Mouse (Mus musculus): Measurements from ENCODE around the gene Dpm2. TPM values are rescaled to one million over a fixed set of nuclear protein-coding genes. Genes with fewer than 3 reads are reported as not detected.

Dpm2 gene
- 10 to 100 TPM; 49.7 to 58.0 TPM for total RNA-seq (2021)
- long read RNA-seq, experiment 1, transcript Dpm2-201 (4 exons, 869 nt): major isoform, 6 of 20 reads
- long read RNA-seq, experiment 1, partial matches to known transcripts: 1 of 20 reads
- long read RNA-seq, experiment 1, other reads (novel, unspliced or antisense): 8 of 20 reads
- long read RNA-seq, experiment 2, transcript Dpm2-202 (3 exons, 655 nt): minor isoform, 15 of 72 reads
- long read RNA-seq, experiment 2, transcript Dpm2-201 (4 exons, 869 nt): major isoform, 44 of 72 reads
- long read RNA-seq, experiment 2, partial matches to known transcripts: 3 of 72 reads
- long read RNA-seq, experiment 2, other reads (novel, unspliced or antisense): 10 of 72 reads

DNA sequence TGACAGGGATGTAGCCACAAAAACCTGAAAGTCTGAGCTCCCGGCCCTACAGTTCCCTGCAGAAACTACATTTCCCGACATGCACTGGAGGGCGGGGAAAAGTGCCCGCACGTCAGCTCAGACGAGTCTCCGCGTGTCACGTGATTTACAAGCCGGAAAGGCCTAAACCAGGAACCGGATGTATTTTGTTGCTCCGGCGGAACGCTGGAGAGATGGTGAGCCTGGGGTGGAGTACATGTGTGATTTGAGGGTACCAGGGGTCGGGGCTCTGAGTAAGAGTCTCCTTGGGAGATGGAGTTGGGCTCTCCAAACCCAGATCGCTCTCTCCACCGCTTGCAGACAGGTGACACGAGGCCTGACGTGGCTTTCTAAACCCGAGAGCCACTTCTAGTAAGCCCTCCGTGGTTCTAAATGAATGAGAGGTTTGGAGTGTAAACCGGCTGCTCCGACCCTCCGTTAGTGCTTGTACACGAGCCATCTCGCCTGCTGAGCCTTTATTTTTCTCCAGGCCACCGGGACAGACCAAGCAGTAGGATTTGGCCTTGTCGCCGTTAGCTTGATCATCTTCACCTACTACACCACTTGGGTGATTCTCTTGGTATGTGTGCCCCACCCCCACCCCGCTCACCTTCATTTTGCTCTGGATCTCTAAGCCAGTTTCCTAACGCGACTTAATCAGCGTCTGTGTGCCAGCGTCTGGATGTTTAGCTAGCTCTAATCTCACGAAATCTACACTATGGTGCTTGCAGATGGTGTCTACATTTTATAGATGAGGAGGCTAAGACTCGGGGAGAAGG lies at the start of gene Dpm2:
Gene Dpm2, plus strand, starts transcription at position 161 of the 797 bp plus-strand sequence.
- peak; percentile 78 to 81 for DNase-seq (ENCODE audit: low spot score in 2 of 2)

DNA sequence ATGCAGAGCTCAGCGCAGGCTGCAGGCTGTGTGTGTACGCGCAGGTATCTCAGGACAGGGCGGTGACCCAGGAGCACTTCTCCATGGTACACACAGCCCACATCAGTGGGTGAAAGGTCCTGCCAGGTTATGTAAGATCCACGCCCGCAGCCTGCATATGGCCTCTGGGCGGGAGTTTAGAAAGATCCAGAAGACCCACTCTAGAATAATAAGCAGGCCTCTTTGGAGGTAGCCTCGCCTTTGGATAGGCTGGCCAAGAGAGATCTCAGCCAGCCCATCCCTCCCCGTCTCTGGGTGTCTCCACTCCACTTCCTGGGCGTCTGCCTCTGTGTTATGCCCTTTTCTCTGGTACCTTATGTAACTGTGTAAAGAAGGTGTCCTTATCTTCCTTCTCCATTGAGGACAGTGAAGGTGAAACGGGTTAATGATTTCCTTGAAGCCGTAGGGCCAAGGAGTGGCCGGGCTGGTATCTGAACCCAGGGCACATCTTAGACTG lies 46.1 kb upstream of the Dpm2 start:
- DNase-seq (ENCODE audit: low spot score in 2 of 2): no peak

DNA sequence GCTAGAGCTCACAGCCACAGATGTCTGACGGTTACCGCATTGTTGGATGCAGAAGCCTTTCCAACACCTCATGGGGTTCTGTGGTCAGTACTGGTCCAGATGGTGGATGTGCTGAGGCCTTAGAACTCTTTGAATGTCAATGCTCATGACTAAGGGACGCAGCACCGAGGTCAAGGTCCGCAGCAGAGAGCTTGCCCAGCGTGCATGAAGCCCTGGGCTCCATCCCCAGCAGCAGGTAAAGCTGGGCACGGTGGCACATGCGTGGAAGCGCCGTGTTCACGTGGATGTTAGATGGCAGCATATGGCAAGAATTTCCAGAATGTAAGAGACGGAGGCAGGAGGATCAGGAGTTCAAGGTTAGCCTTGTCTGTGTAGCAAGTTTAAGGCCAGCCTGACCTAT lies 44.8 kb upstream of the Dpm2 start:
- peak in 1 of 2 experiments; percentile 53 for DNase-seq (ENCODE audit: low spot score in 2 of 2)

DNA sequence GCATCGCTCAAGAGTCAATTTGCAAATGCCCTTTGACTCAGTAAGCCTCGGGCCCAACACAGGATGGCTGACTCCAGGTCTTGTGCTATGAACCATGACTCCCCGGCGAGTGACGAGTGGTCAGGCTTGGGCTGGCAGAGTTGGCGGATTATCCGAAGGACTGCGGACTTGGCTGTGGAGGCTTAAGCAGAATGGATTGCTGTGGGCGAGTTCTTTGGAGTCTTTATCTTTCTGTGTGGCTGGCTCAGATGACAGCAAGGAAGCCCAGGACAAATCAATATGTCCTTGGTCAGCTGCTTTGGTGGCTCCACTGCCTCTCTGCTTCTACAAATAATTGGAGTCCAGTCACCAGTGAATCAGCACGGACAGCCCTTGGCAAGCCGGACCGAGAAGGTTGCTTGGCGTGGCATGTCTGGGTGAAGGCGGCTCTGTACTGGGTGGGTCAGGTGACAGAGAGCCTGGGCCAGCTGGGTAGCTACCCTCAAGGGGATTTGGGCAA lies 43.1 kb upstream of the Dpm2 start:
- DNase-seq (ENCODE audit: low spot score in 2 of 2): peak in 1 of 2 experiments; percentile 57

DNA sequence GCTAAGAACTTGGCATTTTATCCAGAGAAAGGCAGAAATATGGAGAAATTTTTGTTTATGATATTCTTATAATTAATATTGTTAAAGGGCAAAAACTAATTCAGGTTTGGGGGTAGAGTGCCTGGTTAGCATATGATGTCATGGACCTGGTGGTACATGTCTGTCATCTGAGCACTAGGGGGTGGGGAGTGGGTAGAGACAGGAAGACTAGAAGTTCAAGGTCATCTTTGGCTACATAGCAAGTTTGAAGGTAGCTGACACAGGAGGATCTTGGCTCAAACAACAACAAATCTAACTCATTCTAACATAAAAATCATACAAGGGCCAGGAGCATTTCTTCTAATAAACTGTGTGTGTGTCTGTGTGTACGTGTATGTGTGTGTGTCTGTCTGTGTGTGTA lies 42.3 kb upstream of the Dpm2 start:
- DNase-seq (ENCODE audit: low spot score in 2 of 2): no peak

DNA sequence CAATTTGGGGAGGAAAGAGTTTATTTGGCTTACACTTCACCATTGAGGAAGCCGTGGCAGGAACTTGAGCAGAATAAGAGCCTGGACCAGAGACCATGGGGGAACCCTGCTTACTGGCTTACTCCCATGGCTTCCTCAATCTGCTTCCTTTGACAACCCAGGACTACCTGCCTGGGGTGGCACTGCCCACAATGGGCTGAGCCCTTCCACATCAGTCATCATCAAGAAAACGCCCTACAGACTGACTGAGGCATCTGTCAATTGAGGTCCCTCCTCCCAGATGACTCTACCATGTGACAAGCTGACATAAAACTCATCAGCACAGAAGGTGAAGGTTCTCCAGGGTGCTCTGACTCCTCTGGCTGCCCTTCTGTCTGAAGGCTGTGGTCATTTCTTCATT lies 40.2 kb upstream of the Dpm2 start:
- DNase-seq (ENCODE audit: low spot score in 2 of 2): no peak

DNA sequence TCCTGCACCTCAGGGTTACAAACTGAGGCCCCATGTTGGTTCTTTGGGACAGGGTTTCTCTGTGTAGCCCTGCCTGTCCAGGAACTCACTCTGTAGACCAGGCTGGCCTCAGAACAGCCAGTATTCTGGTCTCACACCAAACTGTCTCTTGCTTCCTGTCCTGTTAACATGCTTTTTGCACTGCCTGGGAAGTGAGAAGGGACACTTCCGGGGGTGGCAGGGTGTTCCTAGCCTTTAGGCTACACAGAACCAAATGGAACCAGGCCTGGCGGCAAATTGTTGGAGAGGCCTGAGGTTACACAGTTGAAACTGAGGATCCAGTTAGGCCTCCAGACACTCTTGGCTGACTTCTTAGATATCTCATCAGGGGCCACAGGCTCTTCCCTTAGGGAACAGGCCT lies 37.5 kb upstream of the Dpm2 start:
- DNase-seq (ENCODE audit: low spot score in 2 of 2): no peak

DNA sequence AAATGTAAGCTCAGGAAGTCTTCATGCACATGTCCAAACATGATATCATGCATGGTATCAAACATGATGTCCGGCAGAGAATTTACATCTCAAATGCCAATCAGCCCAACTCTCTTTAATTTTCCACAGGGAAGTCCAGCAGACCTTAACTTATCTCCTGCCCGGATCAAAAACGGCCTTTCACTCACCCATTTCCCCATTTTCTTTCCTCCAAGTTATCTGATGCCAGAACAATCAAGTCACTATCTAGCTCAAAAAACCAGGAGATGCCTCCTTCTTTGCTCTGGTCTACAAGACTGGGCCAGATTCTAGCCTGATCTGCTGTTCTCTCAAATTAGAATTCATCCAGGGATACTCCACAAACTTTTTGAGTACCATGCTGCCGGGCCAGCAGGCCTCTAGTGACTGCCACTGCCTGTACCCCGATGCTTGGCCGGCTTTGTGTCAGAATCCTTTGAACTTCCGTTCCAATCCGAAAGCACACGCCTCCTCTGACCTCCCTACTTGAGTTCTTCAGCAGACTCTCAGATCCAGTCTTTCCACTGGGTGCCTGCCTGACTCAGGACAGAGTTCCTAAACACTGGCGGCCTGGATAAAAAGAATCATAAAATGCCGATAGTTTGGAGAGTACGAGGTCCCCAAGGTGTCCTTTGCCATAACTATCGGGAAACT lies 36.5 kb upstream of the Dpm2 start:
- peak in 1 of 2 experiments; percentile 44 for DNase-seq (ENCODE audit: low spot score in 2 of 2)

DNA sequence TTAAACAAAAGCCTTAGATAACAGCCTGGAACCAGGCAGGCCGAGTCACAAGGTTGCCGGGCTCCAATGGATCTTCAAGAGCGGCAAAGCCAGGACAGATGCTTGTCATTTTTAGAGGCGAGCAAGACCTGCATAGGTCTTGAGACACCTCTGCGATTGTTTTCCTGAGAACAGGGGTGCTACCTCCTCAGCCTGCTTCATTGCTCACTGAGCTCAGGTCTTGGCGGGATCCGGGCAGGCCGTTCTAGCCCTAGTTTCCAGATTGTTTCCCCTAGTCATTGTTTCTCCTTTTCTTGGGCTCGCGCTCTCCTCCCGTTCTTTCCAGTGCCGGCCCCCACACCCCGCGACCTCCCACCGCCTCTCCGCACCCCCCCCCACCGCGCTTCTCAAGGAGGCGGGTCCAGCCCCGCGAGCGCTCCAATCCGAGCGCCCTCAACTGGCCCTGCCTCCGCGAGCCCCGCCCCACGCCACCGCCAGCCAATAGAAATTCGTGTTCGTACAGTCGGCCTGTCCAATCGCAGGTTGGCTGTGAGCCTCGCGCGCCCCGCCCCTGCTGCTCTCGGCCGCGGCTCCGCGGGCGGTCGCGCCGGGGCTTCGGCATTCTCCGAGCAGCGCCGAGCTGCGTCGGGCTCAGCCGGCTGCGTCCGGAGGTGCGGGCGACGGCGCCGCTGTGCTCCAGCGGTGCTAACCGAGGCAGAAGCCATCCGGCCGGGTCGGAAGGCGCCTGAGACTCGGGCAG lies 35.8 kb upstream of the Dpm2 start, which contains the start of gene Fam102a:
Gene Fam102a, plus strand, starts transcription at position 600 of the 739 bp plus-strand sequence.
- DNase-seq (ENCODE audit: low spot score in 2 of 2): peak; percentile 96 to 98

DNA sequence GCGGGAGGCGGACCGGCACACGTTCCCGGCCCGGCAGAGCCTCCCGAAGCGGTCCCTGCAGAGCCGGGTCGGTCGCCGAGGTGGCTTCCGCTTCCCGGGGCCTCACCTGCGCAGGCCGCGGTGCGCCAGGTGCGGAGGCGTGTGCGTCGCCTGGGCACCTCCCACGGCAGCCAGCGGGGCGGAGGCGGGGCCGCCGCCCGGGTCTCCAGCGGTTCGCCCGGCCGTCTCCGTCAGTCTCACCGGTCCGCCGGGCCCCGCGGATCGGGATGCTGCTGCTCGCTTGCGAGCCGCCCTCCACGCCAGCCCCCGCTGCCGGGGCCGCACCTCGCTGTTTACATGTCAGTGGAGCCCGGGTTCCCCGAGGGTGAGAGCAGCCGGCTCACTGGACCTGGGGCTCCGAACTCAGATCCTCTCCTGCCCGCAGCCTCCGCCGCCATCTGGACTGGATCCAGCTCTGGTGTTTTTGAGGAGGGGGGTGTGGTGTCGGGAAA lies 35.1 kb upstream of the Dpm2 start:
- DNase-seq (ENCODE audit: low spot score in 2 of 2): peak; percentile 61 to 66

DNA sequence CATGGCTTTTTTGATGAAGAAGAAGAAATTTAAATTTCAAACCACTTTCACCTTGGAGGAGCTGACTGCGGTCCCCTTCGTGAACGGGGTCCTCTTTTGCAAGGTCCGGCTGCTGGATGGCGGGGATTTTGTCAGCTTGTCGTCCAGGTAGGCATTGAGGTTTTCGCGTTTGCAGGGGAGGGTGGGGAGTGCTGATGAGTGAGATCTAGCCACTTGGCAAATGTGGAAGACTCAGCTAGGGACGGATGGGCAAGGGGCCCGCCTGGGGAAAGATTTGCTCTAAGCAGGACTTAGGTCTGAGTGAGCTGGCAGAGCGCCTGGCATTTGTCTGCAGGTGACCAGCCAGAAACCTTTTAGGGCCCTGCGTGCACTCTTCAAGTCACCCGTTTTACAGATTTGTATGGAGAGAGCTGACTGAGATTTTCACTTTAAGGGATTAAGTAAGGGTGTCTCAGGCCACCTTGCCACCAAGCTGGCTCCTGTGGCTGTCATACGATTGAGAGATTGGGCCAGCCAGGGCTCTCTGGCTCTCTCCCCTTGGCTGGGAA lies 34.5 kb upstream of the Dpm2 start:
- DNase-seq (ENCODE audit: low spot score in 2 of 2): no peak

DNA sequence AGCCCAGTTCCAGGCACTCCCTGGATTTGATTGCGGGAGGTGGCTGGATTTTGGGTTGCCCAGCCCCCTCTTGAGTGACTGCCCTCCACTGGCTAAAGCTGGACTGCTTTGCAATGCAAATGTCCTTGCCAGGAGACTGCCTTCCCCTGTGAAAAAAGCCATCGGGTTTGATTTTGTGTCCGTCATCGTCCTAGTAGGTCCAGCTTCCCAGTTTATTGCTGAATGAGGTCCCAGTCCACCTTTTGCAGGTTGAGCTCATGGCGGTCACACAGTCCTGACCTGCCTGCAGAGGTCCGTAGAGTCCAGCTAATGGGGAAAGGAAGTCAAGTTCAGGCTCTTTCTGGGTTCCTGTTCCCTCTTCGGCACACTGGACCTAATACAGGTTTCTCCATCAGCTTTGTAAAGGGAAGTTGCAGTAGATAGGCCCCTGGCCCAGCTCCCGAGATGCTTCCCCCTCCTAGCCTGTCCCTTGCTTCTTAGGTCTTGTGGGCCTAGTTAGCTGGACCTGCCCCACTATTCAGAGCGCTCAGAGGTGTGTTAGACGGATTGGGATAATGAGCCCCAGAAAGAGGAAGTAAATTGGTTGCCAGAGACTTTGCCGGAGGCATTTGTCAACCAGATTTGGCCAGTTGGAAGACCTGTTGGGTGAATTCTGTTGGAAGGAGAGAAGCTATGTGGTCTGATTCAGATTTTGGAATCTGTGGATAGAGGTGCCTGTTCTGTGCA lies 33.9 kb upstream of the Dpm2 start:
- peak in 1 of 2 experiments; percentile 46 for DNase-seq (ENCODE audit: low spot score in 2 of 2)

DNA sequence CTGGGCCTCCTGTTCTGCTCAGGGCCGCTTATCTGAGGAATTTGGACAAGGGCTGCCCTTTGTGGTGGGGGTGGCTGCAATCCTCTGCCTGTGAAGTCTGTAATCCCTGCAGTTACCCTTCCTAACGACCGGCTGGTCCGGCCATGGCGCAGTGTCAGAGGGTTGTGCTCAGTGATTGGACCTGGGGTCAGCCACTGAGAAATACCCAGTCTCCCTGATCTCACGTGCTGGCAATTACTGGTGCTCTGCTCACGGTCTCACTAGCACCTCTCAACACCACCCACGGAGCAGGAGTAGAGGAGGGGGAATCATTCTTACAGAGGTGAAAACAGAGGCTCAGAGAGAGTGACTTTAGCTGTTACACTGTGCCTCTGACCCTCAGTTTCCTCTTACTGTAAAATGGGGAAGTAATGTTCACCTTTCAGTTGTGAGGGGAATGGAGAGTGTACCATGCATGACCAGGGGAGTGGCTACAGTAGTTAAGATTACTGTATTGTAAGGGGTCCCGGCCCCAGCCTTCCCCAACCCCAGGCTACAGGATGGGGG lies 33.2 kb upstream of the Dpm2 start:
- DNase-seq (ENCODE audit: low spot score in 2 of 2): no peak

DNA sequence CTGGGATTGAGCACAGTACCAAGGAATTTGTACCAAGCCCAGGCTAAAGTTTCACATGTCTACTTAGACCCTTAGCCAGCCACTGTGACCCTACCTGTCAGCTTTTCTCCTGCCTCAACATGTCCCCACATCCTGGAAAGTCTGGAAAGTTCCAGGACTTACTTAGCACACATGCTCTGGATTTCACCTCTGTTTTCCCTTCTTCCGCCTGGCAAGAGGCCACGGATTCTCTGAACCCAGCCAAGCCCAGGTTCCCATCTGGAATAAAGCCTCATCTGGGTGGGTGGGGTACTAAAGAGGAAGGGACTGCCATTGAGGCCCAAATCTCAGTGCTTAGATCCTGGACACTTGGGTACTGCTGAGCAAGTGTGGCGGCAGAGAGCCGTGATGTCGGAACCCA lies 32.7 kb upstream of the Dpm2 start:
- DNase-seq (ENCODE audit: low spot score in 2 of 2): no peak

DNA sequence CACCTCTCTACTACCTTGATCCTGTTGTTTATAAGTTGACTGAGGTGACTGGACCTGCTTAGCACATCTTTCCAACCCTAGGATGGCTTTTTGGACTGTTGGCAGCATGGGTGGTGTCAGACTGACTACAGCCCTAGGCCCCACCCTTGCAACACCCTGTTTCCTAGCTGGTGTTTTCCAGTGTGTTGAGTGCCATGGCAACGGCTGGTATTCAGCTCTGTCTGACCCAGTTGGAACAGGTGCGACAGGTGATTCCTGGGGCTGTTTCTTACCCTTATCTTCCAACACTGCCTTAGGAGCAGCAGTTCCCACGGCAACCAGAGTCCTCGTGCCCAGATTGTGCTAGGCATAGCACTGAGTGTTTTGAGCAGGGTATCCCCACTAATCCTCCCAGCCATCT lies 32.2 kb upstream of the Dpm2 start:
- no peak for DNase-seq (ENCODE audit: low spot score in 2 of 2)

DNA sequence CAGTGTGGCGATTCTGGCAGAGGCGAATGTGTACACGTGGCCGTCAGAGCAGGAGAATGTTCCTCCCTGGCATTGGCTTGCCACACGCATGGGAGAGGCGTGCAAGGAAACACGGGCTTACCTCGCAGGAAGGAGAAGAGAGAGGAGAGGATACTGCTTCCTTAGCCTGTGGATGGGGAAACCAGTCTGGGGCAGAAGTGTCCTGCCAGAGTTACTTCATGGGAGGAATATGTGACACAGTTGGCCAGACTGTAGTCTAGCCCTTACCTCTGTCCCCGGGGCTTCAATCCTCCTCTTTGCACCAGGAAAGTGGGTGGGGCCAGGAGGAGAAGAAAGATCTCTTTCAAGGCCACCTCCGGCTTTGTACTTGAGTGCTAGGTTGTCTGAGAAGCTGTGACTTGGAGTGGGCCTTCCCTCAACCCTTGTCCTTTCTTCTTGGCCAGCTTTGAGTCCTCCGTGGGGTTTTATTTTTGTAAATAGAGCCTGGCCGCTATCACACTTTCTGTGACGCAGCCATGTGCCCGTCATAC lies 31.1 kb upstream of the Dpm2 start:
- DNase-seq (ENCODE audit: low spot score in 2 of 2): no peak

DNA sequence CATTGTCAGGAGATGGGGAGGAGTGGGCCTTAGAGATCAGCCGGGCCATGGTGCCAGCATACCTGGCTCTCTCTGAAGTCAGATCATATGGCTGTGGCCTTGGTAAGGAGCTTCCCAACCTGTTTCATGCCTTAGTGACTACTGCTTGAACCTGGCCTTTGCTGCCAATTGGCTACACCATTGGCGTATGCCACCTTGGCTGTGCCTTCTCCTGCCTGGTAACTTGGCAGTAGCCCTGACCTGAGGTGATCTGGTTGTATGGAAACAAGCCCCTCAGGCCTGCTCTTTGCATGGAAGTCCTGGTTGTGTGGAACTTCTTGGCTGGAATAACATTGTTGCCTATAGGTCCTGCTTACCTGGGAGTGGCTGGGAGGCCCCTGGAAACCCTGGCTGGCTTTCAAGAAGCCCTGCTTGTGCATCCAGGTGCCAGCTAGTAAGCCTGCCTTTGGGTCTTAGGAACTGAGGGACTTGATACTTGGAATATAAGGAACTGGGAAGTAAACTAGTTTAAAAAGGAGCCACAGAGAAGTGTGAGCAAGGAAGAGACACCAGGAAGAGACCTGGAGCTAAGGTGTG lies 29.2 kb upstream of the Dpm2 start:
- DNase-seq (ENCODE audit: low spot score in 2 of 2): no peak

DNA sequence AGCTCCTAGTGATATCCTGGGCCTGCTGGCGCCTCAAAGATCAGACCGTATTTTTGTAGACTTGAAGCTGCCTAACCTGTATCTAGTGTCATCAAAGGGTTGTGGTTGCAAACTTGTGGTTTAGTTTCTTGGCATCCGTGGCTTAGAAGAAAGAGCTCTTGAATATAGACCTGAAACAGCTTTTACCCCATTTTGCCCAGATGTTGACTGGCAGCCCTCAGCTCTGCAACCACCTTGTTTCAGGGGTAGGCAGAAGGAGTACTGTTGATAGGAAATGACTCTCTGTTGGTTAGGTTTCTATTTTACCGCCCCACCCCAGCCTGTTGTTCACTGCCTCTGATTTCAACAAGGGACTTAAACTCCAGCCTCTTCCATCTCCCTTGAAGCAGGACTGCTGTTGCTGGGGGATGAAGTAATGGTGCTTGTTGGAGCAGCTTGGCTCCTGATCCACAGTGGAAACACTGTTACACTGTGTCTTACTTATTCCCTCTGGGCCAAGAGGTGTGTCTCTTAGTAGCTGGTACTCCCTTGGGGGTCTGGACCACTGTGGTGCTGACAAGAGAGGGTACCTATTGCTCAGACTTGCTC lies 28.6 kb upstream of the Dpm2 start:
- DNase-seq (ENCODE audit: low spot score in 2 of 2): no peak

Data from adrenal gland, adult 18-20 months (tissue).